Mouse (Mus musculus) gastrocnemius, postnatal 14 days (tissue): Measurements from ENCODE around the gene Chil4. TPM values are rescaled to one million over a fixed set of nuclear protein-coding genes. Genes with fewer than 3 reads are reported as not detected.
"Not testable (repeated sequence)": the region's sequence is repeated elsewhere in the genome, so short reads cannot be mapped to it uniquely, and the experiment has no call there.

Experiments
- DNase-seq: peaks from one replicate; pipeline ENCODE4 v3.0.0; 2021; ENCODE audit warnings: mixed read lengths
- intact Hi-C: fragments of 180-260 bp; cut with DNase I; formaldehyde crosslinking; loops from one replicate; pipeline ENCODE4 v1.15.1; 2025; ENCODE audit warnings: low total_unique reads
- long read RNA-seq, 2 experiments: library from polyadenylated mRNA; stranded (forward); transcript quantifications; one replicate each; pipeline ENCODE4 v2.0.0; 2021
- total RNA-seq, 2 experiments: library from RNA; stranded (reverse); gene quantifications; 2 replicates each; pipeline ENCODE4 v1.2.3; 2021

Chil4 gene
- total RNA-seq, result not detected
- long read RNA-seq, experiment 1, result 0 reads
- long read RNA-seq, experiment 2, result 0 reads

- DNase-seq, result no peak
- intact Hi-C loops, result no loop called here
Observed at GRCm38 (mm10) chr3:106219407-106219806, at the start of gene Chil4. TSS of gene Chil4 (minus strand) at chr3:106219507.

- intact Hi-C loops, result no loop called here
- DNase-seq, result no peak
Observed at GRCm38 (mm10) chr3:106265854-106266253, 46.5 kb upstream of the Chil4 start.

GRCm38 (mm10) chr3:106264854-106265253, 45.5 kb upstream of the Chil4 start:
- DNase-seq, result no peak
- intact Hi-C loops, result no loop called here

- intact Hi-C loops, result not testable (repeated sequence)
Observed at GRCm38 (mm10) chr3:106257076-106257475, 37.8 kb upstream of the Chil4 start.

GRCm38 (mm10) chr3:106252719-106253118, 33.4 kb upstream of the Chil4 start:
- no peak for DNase-seq
- intact Hi-C loops, result no loop called here

More at GRCm38 (mm10) chr3:106257076-106257475, 37.8 kb upstream of the Chil4 start:
- DNase-seq, result not testable (repeated sequence)

- intact Hi-C loops, DNase-seq: not testable (repeated sequence)
Observed at GRCm38 (mm10) chr3:106250763-106251399, 31.6 kb upstream of the Chil4 start.

GRCm38 (mm10) chr3:106247369-106247768, 28.1 kb upstream of the Chil4 start:
- DNase-seq, intact Hi-C loops: not testable (repeated sequence)

- intact Hi-C loops, DNase-seq: not testable (repeated sequence)
Observed at GRCm38 (mm10) chr3:106240210-106240609, 20.9 kb upstream of the Chil4 start.

- intact Hi-C loops, result no loop called here
- DNase-seq, result no peak
Observed at GRCm38 (mm10) chr3:106239196-106239791, 20.0 kb upstream of the Chil4 start.

- intact Hi-C loops, DNase-seq: not testable (repeated sequence)
Observed at GRCm38 (mm10) chr3:106223391-106223790, 4.1 kb upstream of the Chil4 start.

GRCm38 (mm10) chr3:106221625-106222265, 2.4 kb upstream of the Chil4 start:
- DNase-seq, result no peak
- intact Hi-C loops, result no loop called here

- DNase-seq, intact Hi-C loops: not testable (repeated sequence)
Observed at GRCm38 (mm10) chr3:106218284-106218954, 888 bp downstream of the Chil4 start.

- DNase-seq, intact Hi-C loops: not testable (repeated sequence)
Observed at GRCm38 (mm10) chr3:106198030-106198429, 21.3 kb downstream of the Chil4 start.

GRCm38 (mm10) chr3:106197246-106197645, 22.1 kb downstream of the Chil4 start:
- intact Hi-C loops, DNase-seq: not testable (repeated sequence)

- intact Hi-C loops, result no loop called here
- no peak for DNase-seq
Observed at GRCm38 (mm10) chr3:106196276-106196675, 23.0 kb downstream of the Chil4 start.

- DNase-seq, result no peak
- intact Hi-C loops, result no loop called here
Observed at GRCm38 (mm10) chr3:106195486-106195885, 23.8 kb downstream of the Chil4 start.

GRCm38 (mm10) chr3:106187991-106188390, 31.3 kb downstream of the Chil4 start:
- intact Hi-C loops, result no loop called here
- DNase-seq, result no peak

GRCm38 (mm10) chr3:106177509-106178189, 41.7 kb downstream of the Chil4 start:
- intact Hi-C loops, result no loop called here
- DNase-seq, result no peak

- DNase-seq, intact Hi-C loops: not testable (repeated sequence)
Observed at GRCm38 (mm10) chr3:106174971-106175370, 44.3 kb downstream of the Chil4 start.
